Mouse (Mus musculus) kidney, adult 11 months (tissue): ENCODE data around the gene Mogat1.
A peak's percentile ranks its signal among the peaks of the same experiment; 100 is the strongest.
"Not testable (repeated sequence)": the region's sequence is repeated elsewhere in the genome, so short reads cannot be mapped to it uniquely, and the experiment has no call there.

Experiments
- DNase-seq: peaks from one replicate; pipeline ENCODE4 v3.0.0; 2022

Gene Mogat1

DNA sequence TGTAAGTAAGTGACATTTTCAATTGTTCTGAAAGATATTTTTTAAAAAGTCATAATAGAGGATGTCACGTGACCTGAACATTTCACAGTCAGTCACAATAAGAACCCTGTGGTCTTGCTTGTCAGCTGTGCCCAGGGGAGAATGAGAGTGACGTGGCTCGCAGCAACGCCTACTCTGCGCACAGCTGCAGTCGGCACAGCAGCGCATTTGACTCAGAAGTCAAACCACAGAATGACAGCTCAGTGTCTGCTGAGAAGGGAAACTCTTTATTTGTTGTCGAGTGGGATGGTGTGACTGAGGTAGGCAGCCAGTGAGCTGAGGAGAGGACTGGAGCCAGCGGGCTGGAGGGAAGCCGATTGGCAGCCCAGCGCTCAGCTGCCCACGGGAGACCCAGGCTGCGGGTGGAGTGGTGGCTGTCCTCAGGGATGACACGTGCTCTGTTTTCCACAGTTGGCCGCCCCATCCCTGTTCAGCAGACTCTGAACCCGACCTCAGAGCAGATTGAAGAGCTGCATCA lies 26.8 kb downstream of the Mogat1 start:
- peak; percentile 48 for DNase-seq

GRCm38 (mm10) chr1:78538396-78538795 lies 27.6 kb downstream of the Mogat1 start:
- no peak for DNase-seq

DNA sequence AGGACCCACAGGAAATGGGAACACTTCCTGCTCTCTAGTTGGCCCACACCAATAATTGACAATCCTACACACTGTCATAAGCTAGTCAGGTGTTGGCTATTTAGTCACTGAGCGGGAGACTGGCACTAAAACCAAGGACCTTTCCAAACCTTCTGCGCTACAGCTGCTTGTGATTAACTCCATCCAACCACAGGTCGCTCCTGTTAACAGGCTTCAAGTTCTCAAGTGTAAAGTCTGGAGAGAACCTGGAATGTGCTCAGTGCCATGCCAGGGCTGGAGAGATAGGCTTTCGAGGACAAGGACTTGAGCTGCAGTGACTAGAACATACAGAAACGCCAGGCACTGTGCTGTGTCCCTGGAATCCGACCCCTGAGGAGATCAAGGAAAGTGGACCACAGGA lies 28.4 kb downstream of the Mogat1 start:
- no peak for DNase-seq

- DNase-seq = not testable (repeated sequence)
These were observed 32.8 kb downstream of the Mogat1 start for GRCm38 (mm10) chr1:78543631-78544030.

DNA sequence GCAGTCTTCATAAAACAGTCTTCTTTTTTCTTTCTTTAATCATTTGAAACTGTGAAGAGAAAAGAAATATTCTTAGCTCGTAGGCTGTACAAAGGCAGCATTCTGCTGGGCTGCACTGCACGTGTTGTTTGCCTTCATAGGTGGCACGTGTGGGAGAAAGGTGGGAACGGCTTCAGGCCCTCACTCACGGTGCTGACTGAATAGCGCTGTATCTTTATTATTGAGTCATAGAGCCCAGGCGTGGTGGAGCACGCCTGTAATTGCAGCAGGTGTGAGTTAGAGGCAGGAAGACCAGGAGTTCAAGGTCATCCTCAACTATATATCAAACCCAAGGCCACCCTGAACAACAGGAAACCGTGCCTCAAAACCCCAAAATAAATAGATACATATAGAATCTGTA lies 35.5 kb downstream of the Mogat1 start:
- DNase-seq = no peak

DNA sequence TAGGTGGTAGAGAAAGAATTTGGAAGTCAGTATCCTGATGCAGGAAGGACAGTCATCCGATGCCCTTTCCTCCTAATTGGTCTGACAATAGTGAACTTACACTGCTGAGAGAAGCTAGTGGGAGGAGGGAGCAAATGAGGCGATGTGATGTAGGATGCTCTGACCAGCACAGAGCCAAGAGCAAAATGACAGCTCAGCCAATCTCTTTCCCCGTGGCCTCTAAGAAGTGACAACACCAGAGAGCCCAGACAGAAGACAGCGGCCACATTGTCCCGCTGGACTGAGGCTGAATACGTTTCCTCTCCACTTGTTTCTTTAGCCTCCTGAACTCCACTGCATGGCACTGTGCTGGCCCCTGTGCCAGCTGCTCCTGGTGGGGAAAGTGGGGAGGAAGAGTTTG lies 38.2 kb downstream of the Mogat1 start:
- DNase-seq = no peak

GRCm38 (mm10) chr1:78554012-78554666 lies 43.3 kb downstream of the Mogat1 start:
- DNase-seq = no peak

GRCm38 (mm10) chr1:78566963-78567362 lies 56.2 kb downstream of the Mogat1 start:
- no peak for DNase-seq

GRCm38 (mm10) chr1:78567421-78567820 lies 56.6 kb downstream of the Mogat1 start:
- no peak for DNase-seq

DNA sequence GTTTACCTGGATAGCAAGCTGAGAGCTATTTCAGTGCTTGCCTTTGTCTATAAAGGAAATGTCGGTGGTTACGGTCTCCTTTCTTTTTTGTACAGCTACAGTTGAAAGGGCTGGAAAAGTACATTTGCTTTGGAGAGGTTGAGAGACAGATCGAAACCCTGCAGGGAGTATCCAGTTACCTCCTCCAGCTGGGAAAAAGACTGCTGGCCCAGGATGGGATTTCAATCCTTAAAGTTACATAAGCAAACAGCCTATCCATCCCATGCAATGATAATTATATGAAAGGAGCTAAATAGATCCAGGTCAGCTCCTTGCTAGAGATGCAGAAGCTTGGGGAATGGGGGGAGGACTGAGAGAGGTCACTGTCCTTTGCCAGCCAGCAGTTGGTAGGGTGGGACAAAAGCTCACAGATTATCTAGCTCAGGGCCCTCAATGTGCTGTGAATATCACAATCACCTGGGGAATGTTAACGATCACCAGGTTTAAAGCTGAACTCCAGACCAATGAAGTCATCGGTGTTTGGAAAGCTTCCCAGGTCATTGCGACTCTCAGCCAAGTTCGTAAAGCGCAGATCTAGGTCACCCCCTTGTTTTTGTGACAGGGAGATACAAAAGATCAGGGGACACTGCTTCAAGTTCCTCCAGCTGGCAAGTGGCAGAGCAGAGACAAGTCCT lies 57.2 kb downstream of the Mogat1 start:
- DNase-seq = peak; percentile 11

- no peak for DNase-seq
These were observed 58.8 kb downstream of the Mogat1 start for GRCm38 (mm10) chr1:78569617-78570016.

GRCm38 (mm10) chr1:78585080-78585479 lies 74.3 kb downstream of the Mogat1 start:
- DNase-seq = no peak

GRCm38 (mm10) chr1:78586986-78587385 lies 76.2 kb downstream of the Mogat1 start:
- no peak for DNase-seq
